Mouse (Mus musculus): ENCODE results near the gene Mbnl1.
"Not testable (repeated sequence)": the region's sequence is repeated elsewhere in the genome, so short reads cannot be mapped to it uniquely, and the experiment has no call there.

The Mbnl1 gene

DNA sequence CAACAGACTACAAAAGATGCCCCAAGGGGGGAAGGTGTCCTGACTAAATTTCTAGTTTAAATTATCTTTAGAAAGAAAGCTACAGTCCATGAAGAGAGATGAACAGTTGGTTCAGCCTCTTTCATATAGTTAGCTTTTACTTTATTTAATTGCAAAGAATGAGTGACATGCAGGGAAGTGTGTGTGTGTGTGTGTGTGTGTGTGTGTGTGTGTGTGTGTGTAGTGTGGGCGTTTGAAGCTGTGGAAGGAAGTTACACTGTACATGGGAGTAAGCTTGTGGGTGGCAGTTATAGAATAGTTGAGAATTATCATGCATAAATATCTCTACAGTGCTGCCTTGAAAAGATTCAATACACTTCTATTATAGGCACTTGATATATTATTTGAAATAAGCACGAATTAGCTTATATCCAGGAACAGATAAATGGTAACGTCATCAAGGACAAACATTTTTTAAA is 14.1 kb downstream of the Mbnl1 start:
- DNase-seq (ENCODE audit: extremely low spot score, low read depth, low spot score), result no peak

DNA sequence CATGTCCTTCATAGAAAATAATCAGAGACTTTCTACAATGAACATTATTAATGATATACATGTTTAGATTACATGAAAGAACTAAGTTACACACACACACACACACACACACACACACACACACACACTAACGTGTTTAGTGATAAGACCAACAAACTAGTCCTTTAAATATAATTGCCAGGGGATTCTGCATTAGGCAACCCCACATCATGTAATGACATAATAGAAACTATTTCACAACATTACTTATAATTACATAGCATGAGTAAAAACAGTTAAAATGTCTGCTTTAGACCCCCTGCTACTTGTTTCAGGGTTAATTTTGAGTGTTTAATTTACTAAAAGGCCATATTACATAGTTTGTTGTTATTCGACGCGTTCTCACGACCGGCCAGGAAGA is 16.9 kb downstream of the Mbnl1 start:
- no peak for DNase-seq (ENCODE audit: extremely low spot score, low read depth, low spot score)

DNA sequence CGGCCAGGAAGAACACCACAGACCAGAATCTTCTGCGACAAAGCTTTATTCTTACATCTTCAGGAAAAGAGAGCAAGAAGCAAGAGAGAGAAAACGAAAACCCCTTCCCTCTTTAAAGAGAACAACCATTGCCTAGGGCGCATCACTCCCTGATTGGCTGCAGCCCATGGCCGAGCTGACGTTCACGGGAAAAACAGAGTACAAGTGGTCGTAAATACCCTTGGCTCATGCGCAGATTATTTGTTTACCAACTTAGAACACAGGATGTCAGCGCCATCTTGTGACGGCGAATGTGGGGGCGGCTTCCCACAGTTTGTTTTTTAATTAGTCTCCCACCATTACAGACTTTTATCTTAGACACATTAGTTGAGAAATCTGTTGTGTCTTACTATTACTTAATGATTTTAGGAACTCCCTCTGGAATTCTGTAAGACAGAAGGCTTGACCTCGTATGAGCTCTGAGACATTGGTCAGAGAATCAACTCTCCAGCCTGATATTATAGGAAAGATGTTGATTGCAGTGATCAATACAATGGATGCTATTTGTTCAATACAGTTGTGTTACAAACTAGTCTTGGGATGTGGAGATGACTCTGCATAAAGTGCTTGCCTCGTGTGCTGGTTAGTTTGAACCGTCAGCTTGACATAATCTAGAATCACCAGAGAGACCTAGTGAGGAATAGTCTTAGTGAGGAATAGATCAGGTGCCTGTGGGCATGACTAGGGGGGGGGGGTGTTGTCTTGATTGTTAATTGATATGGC is 22.3 kb downstream of the Mbnl1 start:
- not testable (repeated sequence) for DNase-seq (ENCODE audit: extremely low spot score, low read depth, low spot score)

DNA sequence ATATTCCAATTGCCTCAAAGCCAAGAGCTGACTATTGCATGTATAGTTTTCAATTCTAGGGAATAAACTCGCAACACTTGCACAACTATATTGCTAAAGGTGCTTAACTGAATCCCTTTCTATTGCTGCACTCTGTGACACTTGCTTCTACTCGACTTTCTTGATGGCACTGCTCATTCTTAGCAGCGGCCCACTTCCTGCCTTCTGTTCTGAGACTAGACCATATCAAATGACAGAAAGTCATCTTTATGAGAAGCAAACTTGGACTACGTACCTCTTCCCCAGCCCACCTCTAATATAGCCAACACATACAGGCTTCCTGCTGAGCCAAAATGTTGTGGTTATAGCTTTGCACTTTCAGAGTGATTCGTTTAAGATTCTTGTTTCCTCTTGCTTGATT is 23.6 kb downstream of the Mbnl1 start:
- no peak for DNase-seq (ENCODE audit: extremely low spot score, low read depth, low spot score)

DNA sequence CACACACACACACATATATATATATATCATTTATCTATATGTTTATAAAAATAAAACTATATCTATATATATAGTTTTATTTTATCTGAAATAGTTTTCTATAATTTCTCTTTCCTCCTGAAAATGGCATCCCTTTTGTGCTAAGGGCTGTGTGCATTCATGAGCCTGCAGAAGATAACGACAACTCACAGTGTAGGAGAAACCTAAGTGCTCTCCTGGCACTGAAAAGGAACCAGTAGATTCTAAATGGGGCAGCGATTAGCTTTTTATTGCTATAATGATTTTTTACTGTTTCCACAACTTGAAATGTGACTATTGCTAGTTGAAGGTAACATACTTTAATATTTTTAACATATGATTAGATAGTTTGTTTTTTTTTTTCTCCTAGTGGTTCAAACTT is 25.5 kb downstream of the Mbnl1 start:
- DNase-seq (ENCODE audit: extremely low spot score, low read depth, low spot score), result no peak

DNA sequence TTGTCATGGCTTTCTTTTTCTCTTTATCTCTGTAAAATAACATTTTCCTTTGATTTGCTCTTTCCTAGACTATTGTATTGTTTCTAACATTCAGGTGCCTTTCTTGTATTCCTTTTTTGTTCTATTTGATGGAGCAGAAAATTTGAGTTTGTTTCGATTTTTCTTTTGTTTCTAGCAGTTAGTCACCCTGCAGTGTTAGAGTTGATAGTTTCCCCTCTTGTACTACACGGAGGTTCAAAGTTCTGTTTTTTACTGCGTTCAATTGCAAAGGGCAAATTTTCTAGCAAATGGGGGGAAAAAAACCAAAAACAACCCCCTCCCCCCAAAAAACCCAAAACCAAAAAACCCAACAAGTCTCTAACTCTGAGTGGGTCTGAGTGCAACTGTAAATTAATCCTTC is 26.0 kb downstream of the Mbnl1 start:
- DNase-seq (ENCODE audit: extremely low spot score, low read depth, low spot score), result no peak

DNA sequence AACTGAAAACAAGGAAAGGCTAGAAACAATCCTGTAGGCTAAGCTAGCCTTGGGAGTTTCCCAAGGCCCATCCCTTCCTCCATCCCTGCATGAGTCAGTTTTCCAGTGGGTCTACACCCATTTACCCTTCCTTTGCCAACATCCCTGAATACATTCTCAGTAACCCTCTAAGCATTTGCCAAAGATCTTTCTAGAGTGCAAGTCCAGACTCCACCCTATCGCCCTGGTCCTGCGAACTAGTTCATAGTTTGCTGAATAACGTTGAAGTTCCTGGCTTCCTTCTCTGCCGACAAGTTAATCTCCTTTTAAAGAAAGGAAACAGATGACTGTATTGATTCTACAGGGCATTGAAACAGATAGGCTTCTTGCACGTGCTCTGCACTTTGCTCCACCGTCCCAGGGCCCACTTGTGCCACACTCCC is 26.5 kb downstream of the Mbnl1 start:
- no peak for DNase-seq (ENCODE audit: extremely low spot score, low read depth, low spot score)

DNA sequence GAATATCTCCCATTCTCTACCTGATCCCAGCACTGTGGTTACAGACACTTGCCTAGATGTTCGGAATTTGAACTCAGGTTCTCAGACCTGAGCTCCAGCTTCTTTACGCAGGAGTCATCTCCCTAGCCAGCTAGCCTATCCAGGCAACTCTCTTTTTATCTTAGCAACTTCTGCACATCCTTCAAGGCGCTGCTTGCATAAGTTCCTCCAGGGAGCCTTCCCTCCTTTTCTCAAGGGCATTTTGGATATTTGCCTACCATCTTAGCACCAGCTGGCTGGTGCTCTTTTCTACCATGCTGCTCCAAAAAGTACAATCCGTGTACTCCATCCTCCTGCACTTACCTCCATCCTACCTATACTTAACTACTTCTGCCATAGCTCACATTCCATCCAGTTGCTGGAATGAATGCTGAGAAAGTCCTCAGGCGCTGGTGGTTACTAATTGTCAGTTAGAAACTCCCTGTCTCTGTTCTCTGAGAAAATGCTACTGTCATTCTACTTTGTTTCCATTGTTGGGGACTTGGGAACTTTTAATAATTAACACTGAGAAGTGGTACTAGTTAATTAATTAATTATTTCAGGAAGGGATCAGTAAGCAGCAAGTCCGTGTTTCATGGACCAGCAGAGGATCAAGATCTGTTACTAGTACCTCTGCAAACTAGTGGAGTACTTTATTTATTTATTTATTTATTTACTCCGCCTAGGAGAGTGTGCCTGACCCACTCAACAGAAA is 27.3 kb downstream of the Mbnl1 start:
- no peak for DNase-seq (ENCODE audit: extremely low spot score, low read depth, low spot score)

DNA sequence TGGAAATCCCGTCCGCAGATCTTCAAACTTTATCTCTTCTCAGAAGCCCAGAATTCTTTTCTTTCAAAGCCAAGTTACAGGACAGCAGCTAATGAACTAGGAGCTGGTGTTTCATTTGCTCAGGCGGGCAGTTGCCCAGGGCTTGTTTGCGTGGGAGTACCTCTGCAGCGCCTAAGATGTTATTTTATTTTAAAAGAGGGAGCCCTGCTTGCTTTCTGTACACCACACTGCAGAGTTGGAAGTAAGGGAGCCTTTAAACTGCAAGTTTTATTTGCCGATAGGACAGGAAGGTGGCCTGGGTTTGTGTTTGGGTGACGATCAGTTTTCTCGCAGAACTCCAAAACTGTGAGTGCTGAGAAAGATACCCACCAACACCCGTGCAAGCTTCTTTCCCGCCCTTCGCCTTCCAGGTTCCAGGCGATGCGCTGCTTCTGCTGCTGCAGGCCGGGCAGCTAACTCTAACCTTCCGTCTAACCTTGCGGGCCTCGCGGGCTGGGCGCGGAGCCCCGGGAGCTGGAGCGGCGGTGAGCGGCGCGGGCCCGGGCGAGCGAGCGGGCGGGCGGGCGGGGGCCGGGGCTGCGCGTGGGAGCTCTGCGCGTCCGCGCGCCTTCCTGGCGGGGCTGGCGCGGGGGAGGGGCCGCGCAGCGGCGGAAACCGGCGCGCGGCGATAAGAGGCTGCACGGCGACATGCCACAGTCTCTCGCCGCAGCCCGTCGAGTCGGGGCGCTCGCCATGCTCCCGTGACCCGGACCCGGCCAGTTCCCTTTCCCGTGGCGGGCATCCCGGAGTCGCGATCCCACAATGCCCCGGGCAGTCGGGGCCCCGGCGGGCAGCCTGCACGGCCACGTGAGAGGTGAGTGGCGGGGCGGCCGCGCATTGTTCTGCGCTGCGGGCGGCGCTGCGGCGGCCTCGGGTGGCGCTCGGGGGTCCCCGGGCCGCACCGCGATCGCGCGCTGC is 28.2 kb downstream of the Mbnl1 start:
- no peak for DNase-seq (ENCODE audit: extremely low spot score, low read depth, low spot score)

DNA sequence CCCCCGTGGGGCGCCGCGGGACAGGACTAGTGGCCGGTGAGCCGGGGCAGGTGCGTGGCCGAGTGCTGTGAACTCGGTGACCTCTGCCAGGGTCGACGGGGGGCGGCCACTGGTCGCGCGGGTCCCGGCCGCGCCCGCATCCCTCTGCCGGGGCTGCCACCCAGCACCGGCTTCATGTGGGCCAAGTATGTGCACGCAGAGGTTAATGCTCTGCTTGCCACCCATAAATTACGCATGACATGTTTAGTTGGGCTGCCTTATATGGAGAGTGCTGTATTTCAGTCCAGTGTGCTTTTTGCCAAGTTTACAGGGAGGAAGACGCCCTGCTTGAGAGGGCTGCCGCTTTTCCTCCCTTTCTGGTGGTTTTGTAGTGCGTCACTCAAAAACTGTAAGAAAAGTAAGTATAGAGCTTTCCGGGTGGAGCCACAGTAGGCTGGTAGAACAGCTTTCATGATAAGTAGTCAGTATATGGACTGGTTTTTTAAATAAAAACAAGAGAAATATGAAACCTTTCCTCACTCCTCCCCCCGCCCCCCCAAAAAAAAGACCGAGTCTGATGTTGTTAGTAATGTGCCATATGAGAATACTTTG is 29.0 kb downstream of the Mbnl1 start:
- DNase-seq (ENCODE audit: extremely low spot score, low read depth, low spot score), result no peak

DNA sequence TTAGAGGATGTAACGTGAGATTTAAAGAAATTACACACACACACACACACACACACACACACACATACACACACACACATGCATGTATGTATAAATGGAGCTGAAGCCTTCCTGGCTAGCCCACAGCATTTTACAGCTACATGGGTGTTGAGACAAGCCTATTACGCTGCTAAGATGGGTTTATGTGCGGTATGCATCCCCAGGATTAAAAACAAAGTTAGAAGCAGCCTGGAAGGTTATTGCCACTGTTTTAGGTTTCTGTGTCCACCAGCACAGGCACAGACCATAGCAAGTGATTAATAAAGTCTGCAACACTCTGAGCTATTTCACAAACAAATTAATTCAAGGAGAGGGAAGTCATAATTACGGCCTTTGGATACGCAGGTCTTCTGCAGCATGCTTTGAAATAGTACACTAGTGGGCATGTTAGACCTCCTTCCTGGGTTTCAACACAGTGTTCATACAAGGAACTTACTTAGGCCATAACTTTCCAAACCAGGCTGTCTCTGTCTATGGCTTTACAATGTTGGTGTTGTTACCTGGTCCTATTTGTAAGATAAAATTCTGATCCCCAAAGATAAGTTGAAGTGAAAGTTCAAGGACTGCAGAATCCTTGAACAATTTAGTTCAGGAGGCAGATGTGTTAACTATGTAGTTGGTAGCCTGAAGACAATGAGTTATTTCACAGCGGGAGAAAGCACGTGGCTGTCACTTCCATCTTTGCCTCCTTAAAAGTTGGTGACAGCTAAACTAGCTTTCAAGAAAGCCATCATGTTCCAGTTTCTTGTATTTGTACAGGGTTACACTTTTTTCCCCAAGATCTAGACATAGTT is 29.7 kb downstream of the Mbnl1 start:
- no peak for DNase-seq (ENCODE audit: extremely low spot score, low read depth, low spot score)

DNA sequence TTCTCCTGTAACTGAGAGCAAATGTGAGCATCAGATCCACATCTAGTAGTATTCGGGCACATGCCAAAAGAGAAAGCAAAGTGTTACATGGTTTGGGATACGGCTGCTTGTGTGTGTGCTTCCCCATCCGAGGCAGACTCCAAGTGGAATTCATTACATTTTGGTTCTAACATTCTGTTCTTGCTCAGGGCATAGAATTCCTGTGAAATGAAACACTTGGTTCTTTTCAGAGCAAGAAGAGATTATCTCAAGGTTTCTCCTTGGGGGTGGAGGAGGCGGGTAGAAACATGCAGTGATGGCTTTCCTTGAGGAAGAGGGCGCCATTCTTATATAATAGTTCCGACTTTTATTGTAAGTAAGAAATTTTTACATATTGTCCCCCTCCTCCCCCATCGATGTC is 30.6 kb downstream of the Mbnl1 start:
- no peak for DNase-seq (ENCODE audit: extremely low spot score, low read depth, low spot score)

DNA sequence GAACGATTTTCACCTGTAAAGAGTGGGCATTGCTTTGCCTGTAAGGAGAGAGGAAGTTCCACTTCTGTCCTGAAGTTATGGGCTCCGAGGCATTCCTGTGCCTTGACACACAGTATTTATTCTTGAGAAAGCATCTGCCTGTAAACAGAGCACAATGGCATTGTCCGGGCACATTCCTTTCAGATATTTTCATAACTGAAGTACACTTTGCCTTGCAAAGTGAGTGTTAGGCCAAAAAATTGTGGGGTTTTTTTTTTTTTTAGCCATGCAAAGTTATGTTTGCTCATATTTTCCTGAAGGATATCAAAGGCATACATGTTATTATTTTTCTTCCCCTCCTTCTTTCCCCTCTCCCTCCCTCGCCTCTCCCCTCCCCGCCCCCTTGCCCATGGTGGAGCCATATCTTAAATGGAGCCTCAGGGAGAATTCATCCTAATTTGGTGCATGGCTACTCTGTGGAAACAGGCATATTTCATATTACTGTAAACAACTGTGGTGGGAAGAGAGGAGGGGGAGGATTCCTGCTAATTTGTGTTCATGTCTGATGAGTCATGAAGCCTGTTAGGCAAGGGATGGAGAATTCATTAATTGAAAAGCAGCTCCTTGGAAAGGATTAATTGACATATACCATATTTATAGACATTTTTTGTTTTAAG is 32.3 kb downstream of the Mbnl1 start:
- DNase-seq (ENCODE audit: extremely low spot score, low read depth, low spot score), result no peak

DNA sequence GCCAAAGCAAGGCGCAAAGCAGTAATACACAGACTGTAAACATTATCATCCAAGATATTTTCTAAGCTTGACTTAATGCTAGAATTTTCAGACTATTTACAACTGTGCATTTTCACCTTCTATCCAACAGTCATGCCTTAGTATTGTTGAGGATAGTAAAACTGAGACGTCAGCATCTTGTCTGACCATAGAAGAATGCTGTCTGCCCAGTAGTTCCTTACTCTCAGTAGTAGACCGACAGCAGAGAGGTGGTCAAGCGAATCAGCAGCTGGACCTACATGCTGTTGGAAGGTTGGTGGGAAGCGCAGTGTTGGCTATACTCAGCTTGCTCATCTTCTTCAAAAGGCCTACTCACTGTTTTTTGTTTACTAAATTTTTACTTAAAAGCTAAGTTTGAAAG is 34.2 kb downstream of the Mbnl1 start:
- no peak for DNase-seq (ENCODE audit: extremely low spot score, low read depth, low spot score)

DNA sequence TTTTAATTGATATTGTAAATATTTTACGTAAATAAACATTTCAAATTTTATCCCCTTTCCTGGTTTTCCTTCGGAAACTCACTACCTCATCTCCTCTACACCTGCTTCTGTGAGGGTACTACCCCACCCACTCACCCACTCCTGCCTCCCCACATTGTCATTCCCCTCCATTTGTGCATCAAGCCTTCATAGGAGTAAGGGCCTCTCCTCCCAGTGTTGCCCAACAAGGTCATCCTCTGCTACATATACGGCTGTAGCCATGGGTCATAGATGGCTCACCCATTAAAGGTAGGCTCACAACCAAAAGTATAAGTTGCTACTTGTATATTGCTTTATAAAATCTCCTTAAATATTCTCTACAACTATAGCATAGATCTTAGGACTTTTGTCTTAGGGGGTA is 34.9 kb downstream of the Mbnl1 start:
- DNase-seq (ENCODE audit: extremely low spot score, low read depth, low spot score), result no peak

DNA sequence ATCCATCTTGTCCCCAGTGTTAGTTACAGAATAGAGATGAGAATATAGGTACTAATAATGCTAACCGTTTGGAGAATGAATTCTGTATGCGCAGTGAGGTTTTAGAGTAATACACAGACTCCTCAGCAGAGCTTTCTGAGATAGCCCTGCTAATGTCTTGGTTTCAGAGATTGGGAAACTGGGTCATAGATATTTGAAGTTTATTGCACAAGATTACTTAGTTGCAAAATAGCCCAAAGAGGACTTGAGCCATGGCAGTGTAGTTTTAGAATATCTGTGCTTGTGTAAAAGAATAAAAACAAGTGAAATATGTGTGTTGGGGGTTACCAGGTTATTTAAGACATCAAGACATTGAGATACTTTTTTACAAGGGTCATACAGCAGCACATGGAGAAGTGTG is 35.3 kb downstream of the Mbnl1 start:
- no peak for DNase-seq (ENCODE audit: extremely low spot score, low read depth, low spot score)

DNA sequence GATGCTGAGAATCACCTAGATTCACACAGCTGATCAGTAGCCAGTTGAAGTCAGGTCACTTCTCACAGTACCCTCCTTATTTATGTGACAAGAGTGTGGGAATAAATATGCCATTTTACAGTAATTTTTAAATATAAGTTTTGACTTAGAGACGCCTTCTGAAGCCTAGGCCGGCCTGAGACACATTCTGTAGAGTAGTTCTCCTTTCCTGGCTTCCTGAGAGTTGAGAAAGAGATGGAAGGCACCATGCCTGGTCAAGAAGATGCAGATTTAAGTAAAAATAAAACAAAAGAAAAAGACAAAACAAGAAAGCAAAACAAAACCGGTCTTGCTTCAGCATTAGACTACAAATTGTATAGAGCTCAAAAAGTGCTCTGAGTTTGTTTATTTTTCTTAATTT is 38.6 kb downstream of the Mbnl1 start:
- no peak for DNase-seq (ENCODE audit: extremely low spot score, low read depth, low spot score)

DNA sequence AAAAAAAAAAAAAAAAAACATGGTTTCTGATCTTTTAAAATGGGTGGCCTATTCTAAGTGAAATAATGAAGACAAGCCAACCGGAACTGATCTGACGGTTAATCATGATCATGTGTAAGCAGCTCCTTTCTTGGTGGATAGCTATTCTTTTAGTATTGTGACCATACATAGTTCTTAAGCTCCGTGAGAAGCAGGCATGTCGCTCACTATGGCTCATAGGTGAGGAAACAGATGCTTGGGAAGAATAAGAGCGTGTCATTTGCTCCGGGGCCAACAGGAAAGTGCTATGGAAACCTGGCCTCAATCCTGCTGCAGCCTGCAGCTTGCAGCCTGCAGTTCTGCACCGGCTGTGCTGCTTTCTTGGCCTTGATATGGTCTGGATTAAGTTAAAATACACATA is 40.7 kb downstream of the Mbnl1 start:
- DNase-seq (ENCODE audit: extremely low spot score, low read depth, low spot score), result no peak

DNA sequence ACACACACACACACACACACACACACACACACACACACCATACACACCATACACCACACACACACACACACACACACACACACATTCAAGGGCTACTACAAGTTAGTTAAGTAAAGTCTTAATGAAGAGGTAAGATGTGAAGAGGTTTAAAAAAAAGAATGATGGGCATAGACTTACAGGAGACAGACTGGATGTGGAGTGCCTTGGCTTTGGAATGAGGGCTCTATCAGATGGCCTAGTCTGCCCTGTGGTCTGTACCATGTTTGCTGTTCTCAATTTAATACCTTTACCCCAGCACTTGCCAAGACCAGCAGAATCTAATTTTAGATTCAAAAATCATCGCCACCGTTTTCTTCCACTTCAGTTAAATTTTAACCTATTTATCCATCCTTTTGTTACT is 41.1 kb downstream of the Mbnl1 start:
- DNase-seq (ENCODE audit: extremely low spot score, low read depth, low spot score), result no peak

DNA sequence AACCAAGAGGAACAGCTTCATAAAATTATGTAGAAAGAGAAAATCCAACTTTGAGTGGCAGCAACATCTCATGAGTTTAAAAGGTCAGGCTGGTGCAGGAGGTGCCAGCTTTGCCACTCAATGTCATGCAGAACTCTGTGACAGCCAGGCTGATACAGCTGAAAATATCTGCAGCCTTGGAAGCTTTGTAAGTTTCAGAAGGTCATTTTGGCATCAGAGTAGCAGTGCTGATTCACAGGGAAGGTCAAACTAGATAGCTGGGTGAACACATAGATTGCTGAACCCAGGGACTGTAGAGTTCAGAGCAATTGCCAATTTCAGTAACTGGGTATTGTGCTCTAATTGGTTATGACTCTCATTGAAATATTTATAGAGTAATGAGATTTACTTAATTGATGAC is 42.8 kb downstream of the Mbnl1 start:
- DNase-seq (ENCODE audit: extremely low spot score, low read depth, low spot score), result no peak

Data from hindlimb bud, embryonic 11.5 days (tissue).